Mouse (Mus musculus) midbrain, embryonic 15.5 days (tissue): ENCODE data around the gene Nck2. TPM values are rescaled to one million over a fixed set of nuclear protein-coding genes. Genes with fewer than 3 reads are reported as not detected.
A peak's percentile ranks its signal among the peaks of the same experiment; 100 is the strongest.
"Not testable (repeated sequence)": the region's sequence is repeated elsewhere in the genome, so short reads cannot be mapped to it uniquely, and the experiment has no call there.

Experiments
- ATAC-seq: fragments of 200-750 bp; cut with Nextera tagmentation; replicated peaks from 2 replicates; pipeline ENCODE4 v1.8.0; 2017; ENCODE audit warnings: moderate TSS enrichment
- H3K27ac ChIP-seq: fragments of 300-500 bp; sonication (generic); 2 replicates; pipeline ENCODE4 v1.5.1; 2015; ENCODE audit warnings: mild to moderate bottlenecking, inconsistent platforms
- H3K27me3 ChIP-seq: fragments of 300-500 bp; sonication (generic); replicated peaks from 2 replicates; pipeline ENCODE4 v1.6.1; 2015; ENCODE audit warnings: inconsistent platforms
- H3K36me3 ChIP-seq: fragments of 300-500 bp; sonication (generic); replicated peaks from 2 replicates; pipeline ENCODE4 v1.6.1; 2015; ENCODE audit warnings: inconsistent platforms
- H3K4me1 ChIP-seq: fragments of 300-500 bp; sonication (generic); 2 replicates; pipeline ENCODE4 v1.6.1; 2015; ENCODE audit warnings: inconsistent platforms
- H3K4me2 ChIP-seq: fragments of 300-500 bp; sonication (generic); 2 replicates; pipeline ENCODE4 v1.6.1; 2015; ENCODE audit warnings: inconsistent platforms, mild to moderate bottlenecking, moderate library complexity
- H3K4me3 ChIP-seq: fragments of 300-500 bp; sonication (generic); 2 replicates; pipeline ENCODE4 v1.5.1; 2015; ENCODE audit warnings: mild to moderate bottlenecking, inconsistent platforms
- H3K9ac ChIP-seq: fragments of 300-500 bp; sonication (generic); 2 replicates; pipeline ENCODE4 v1.6.1; 2015; ENCODE audit warnings: mild to moderate bottlenecking, inconsistent platforms
- H3K9me3 ChIP-seq: fragments of 300-500 bp; sonication (generic); 2 replicates; pipeline ENCODE4 v1.6.1; 2016; ENCODE audit warnings: inconsistent platforms
- WGBS: fragments of 180-500 bp; shearing (Covaris S2); methylation state at CpG from one replicate; pipeline ENCODE4 v1.1.7; 2015; ENCODE audit warnings: mixed read lengths; 5-methylcytosine and 5-hydroxymethylcytosine counted together
- polyA plus RNA-seq: library from polyadenylated mRNA; unstranded; fragments of >200 nt; fragmentation: Nextera tagmentation; extraction: Ambion mirVana; gene quantifications from 2 replicates; pipeline ENCODE4 v1.2.1, GENCODE M21; 2015

The Nck2 gene
- polyA plus RNA-seq, 1 experiment from 2014 or later, result 35.5 TPM

DNA sequence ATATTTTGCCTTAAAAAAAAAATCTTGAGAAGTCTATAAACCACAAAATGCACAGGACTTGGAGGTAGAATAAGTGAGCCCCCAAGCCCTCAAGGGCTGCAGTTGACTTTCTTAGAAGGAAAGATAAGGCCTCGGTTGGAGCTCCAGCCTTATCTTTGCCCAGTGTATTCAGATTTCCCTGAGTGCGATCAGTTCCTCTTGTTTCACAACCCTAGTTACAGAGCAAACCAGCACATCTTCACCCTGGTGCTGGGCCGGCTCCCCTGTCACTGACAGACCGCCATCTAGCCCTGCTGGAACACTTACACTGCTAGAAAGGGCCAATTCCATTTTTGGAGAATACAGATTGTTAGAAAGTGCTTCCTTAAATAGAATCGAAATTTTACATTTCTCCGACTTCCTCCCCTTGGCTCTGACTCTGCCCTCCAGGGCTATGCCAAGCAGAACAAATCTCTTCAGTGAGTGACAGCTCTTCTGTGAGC, 91.2 kb downstream of the Nck2 start:
- H3K4me3 ChIP-seq, result no peak overlapping the region
- ATAC-seq, result peak; percentile 49; the same call in 1 of the 2 replicates
- H3K36me3 ChIP-seq, result no peaks in the 10 kb centered on the region
- 70% methylated on average over 6 of the region's 6 CpGs for WGBS
- H3K9me3 ChIP-seq, result no peaks in the 10 kb centered on the region
- H3K27ac ChIP-seq, result peak overlapping the region; percentile 20; the same call in 1 of the 2 replicates
- H3K9ac ChIP-seq, result no peak overlapping the region
- no peak overlapping the region for H3K4me2 ChIP-seq
- peaks cover 12% of the 10 kb centered on the region for H3K4me1 ChIP-seq
- no peaks in the 10 kb centered on the region for H3K27me3 ChIP-seq

DNA sequence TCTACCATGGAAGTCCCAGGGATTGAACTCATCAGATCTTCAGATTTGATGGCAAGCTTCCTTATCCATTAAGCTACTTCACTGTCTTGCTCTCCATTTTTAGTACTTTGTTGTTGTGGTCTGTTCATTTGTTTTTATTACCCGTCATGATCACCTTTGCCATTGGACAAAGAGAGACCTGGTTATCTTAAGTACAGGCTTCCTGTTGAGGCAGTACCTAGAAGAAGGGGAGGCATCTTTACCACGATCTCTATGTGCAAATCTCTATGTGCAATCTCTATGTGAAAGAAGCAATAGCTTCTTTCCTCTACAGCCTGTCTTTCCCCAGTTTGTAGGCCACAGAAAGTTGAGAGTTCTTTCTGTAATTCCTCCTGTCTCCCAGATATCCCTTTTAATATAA, 91.9 kb downstream of the Nck2 start:
- Histone ChIP-seq H3K4me3 (no peak overlapping the region), H3K4me2 (no peak overlapping the region), H3K27me3 (no peaks in the 10 kb centered on the region), H3K9ac (no peak overlapping the region), H3K9me3 (no peaks in the 10 kb centered on the region), H3K4me1 (peaks cover 9% of the 10 kb centered on the region), H3K27ac (no peak overlapping the region), H3K36me3 (no peaks in the 10 kb centered on the region)
- ATAC-seq, result no peak
- 92% methylated on average over 2 of the region's 2 CpGs for WGBS

DNA sequence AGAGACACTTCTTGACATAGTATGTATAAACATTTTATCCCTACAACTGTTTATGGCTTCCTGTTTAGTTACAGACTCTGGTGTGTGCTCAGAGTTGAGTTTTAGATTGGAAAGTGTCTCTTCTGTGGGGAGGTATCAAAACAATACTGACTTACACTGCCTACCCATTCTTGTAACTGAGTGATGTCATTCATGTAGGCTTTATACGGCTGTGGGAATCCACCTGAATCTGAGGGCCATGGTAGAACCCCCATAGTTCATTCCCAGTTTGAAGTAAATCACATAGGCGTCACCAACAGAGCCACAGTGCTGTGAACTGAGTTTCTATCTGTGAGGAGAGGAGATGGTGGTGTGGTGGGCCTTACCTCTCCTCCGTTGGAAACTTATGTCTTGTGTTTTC, 92.6 kb downstream of the Nck2 start:
- H3K27me3 ChIP-seq, result no peaks in the 10 kb centered on the region
- no peak overlapping the region for H3K4me3 ChIP-seq
- WGBS, result 92% methylated on average over 3 of the region's 3 CpGs
- H3K9me3 ChIP-seq, result no peaks in the 10 kb centered on the region
- no peak for ATAC-seq
- no peak overlapping the region for H3K4me2 ChIP-seq
- H3K27ac ChIP-seq, result no peak overlapping the region
- no peaks in the 10 kb centered on the region for H3K36me3 ChIP-seq
- H3K4me1 ChIP-seq, result peaks cover 7% of the 10 kb centered on the region
- no peak overlapping the region for H3K9ac ChIP-seq

DNA sequence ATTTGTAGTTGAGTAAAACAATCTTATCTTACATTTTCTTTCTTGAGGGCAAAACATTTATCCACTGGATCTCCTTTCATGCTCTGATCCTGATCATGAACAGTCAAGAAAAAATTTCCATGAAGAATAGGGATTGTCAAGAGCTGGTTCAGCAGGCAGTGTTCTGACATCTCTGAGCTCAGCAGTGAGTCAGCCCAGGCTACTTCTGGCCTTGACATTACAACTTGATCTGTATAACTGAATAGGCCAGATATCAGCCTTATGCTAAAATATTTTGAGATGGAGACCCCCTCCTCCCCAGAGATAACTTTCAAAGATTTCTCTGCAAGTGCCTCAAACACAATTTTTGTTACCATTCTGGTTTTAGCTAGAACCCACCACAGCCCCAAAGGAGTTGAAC, 93.1 kb downstream of the Nck2 start:
- no peaks in the 10 kb centered on the region for H3K27me3 ChIP-seq
- H3K9me3 ChIP-seq, result no peaks in the 10 kb centered on the region
- H3K4me2 ChIP-seq, result no peak overlapping the region
- H3K9ac ChIP-seq, result no peak overlapping the region
- H3K4me3 ChIP-seq, result no peak overlapping the region
- no peaks in the 10 kb centered on the region for H3K36me3 ChIP-seq
- ATAC-seq, result no peak
- H3K27ac ChIP-seq, result no peak overlapping the region
- peaks cover 7% of the 10 kb centered on the region for H3K4me1 ChIP-seq

DNA sequence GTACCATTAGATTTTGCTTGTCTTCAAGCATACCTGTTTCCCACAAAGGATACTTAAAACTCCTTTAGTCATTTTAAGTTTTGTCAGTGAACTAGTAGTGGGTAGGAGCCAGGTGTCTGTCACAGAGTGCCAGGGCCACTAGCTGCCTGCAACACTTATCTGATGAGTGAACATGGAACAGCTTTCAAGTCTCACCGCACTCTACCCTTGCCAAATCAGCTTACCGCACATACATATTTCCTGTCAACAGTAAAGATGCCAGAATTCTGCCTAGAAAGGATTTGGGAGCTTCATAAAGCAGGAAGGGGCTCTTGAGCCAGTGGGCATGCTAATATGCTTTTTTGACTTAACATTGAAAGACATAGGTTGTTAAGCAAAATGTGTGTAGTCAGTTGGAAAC, 94.3 kb downstream of the Nck2 start:
- Histone ChIP-seq H3K27me3 (no peaks in the 10 kb centered on the region), H3K4me1 (peaks cover 7% of the 10 kb centered on the region), H3K27ac (no peak overlapping the region), H3K9me3 (no peaks in the 10 kb centered on the region), H3K9ac (no peak overlapping the region), H3K36me3 (no peaks in the 10 kb centered on the region), H3K4me2 (no peak overlapping the region), H3K4me3 (no peak overlapping the region)
- WGBS, result 93% methylated on average over 2 of the region's 2 CpGs
- ATAC-seq, result no peak

DNA sequence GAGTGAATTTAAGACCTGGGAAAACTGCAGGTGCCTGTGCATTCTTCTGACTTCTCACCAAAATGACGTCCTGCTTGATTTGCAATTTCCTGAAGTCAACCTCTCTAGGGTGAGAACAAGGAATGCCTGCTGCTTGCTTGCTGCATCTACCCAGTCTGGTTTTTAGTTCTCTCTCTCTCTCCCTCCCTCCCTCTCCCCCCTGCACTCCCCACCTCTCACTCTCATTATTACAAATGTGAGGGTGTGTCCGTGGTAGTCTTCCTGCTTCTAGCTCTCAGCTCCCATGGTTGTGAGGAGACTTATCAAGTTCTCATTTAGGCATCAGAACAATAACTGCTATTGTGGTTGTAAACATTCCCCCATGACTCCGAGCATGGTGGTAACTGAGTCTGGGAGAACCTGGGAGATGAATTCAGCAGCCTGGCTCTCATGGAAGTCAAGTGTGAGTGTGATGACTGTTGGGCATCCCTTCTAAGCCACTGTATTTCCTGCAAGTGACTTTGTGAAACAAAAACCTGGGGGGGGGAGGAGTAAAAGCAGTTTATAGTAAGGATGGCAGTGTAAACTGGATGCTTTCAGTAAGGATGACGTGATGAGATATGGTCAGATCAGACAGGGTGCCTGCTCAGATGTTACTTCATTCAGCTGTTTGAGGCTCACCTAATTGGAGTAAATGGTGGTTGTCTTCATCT, 95.5 kb downstream of the Nck2 start:
- H3K27me3 ChIP-seq, result no peaks in the 10 kb centered on the region
- H3K9me3 ChIP-seq, result no peaks in the 10 kb centered on the region
- H3K27ac ChIP-seq, result no peak overlapping the region
- peaks cover 7% of the 10 kb centered on the region for H3K4me1 ChIP-seq
- H3K36me3 ChIP-seq, result no peaks in the 10 kb centered on the region
- H3K4me2 ChIP-seq, result no peak overlapping the region
- WGBS, result 83% methylated on average over 4 of the region's 4 CpGs
- H3K4me3 ChIP-seq, result no peak overlapping the region
- no peak for ATAC-seq
- no peak overlapping the region for H3K9ac ChIP-seq

DNA sequence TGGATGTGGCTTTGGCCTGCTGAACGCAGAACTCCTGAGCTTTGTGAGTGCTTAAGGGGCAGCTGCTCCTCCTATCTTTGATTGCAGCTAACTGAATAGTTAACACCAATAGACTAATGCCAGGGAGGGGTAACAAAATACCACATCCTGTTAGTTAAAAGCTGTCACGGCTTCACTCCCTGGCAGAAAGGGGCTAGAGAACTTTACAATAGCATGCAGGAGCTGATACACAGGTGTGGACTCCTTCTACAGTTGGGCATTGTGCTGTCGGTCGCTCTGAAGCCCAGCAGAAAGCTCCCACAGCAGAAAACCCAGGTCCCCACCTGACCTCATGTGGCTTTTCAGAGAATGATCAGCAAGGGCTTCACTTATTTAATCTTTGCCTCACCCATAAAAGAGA, 98.0 kb downstream of the Nck2 start:
- Histone ChIP-seq H3K36me3 (no peaks in the 10 kb centered on the region), H3K9me3 (no peaks in the 10 kb centered on the region), H3K4me2 (no peak overlapping the region), H3K4me3 (no peak overlapping the region), H3K27ac (no peak overlapping the region), H3K27me3 (no peaks in the 10 kb centered on the region), H3K4me1 (no peaks in the 10 kb centered on the region), H3K9ac (no peak overlapping the region)
- WGBS, result 49% methylated on average over 4 of the region's 4 CpGs
- no peak for ATAC-seq

DNA sequence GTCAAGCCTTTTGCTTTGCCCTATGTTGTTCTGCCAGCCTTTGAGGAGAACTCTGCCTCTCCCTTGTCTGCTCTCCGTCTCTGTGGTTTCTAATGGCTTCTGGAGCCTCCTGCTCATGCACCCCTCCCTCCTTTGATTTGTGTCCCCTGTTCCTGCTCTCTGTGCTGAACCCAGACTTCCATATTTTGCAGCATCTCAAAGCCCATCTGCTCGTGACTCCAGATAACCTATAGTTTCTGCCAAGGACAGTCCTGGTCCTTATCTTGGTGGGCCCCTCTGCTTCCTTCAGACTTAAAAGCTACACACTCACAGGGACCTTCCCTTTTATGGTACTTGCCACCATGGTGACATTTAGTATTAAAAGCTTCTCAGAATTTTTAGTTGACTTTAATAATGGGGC, 103.3 kb downstream of the Nck2 start:
- ATAC-seq, result no peak
- Histone ChIP-seq H3K4me3 (no peak overlapping the region), H3K27me3 (no peaks in the 10 kb centered on the region), H3K27ac (no peak overlapping the region), H3K4me2 (no peak overlapping the region), H3K9ac (no peak overlapping the region), H3K9me3 (no peaks in the 10 kb centered on the region), H3K4me1 (no peaks in the 10 kb centered on the region), H3K36me3 (no peaks in the 10 kb centered on the region)
- WGBS, result 95% methylated on average over 2 of the region's 2 CpGs

DNA sequence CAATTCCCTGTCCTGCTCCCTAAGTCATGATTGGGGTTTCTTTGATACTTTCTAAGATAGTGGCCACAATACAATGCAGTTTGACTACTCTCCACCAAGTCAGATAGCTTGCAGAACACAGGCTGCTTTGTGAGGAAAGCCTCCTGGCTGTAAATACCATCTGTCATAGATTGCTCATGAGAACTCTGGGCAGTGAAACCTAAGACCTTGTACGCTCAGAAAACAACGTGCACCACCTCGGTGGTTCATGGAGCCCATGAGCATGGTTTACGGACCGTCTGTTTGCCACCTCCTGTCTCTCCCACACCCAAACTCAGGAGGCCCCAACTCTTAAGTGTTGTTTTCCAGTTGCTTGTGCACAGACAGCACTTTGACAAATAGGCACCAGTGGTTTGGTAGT, 104.4 kb downstream of the Nck2 start:
- Histone ChIP-seq H3K9me3 (no peaks in the 10 kb centered on the region), H3K4me2 (no peak overlapping the region), H3K4me3 (no peak overlapping the region), H3K27ac (no peak overlapping the region), H3K9ac (no peak overlapping the region), H3K36me3 (no peaks in the 10 kb centered on the region), H3K27me3 (no peaks in the 10 kb centered on the region), H3K4me1 (no peaks in the 10 kb centered on the region)
- 92% methylated on average over 5 of the region's 5 CpGs for WGBS
- ATAC-seq, result no peak

DNA sequence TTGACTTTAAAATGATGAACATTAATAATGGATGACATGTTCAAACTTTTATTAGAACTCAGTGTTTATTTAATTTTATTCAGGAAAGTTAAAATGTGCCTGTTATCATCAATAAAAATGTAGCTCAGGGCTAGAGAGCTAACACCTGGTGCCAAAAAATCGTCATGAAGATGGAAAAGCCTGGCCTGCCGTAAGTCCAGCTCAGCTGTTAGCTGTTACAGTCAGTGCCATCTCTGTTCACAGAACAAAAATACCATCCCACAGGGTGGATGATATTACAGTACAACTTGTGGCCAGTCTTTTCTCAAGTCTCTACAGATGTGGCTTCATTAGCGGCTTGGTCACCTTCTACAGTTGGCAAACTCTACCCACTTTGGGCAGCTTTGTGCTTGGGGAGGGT, 106.1 kb downstream of the Nck2 start:
- no peak for ATAC-seq
- Histone ChIP-seq H3K9ac (no peak overlapping the region), H3K27me3 (no peaks in the 10 kb centered on the region), H3K4me1 (no peaks in the 10 kb centered on the region), H3K4me3 (no peak overlapping the region), H3K9me3 (no peaks in the 10 kb centered on the region), H3K36me3 (no peaks in the 10 kb centered on the region), H3K4me2 (no peak overlapping the region), H3K27ac (no peak overlapping the region)
- WGBS, result 85% methylated on average over 3 of the region's 3 CpGs

DNA sequence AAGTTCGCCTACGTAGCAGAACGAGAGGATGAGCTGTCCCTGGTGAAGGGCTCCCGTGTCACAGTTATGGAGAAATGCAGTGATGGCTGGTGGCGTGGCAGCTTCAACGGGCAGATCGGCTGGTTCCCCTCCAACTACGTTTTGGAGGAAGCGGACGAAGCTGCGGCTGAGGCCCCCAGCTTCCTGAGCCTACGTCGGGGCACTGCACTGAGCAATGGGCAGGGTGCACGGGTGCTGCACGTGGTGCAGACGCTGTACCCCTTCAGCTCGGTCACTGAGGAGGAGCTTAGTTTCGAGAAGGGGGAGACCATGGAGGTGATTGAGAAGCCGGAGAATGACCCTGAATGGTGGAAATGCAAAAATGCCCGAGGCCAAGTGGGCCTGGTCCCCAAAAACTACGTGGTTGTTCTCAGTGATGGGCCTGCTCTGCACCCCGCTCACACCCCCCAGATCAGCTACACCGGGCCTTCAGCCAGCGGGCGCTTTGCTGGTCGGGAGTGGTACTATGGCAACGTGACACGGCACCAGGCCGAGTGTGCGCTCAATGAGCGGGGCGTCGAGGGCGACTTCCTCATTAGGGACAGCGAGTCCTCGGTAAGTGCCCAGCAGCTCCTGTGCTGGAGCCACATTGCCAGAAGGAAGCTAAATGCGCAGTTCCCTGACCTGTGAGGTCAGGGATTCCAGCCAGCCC, 109.8 kb downstream of the Nck2 start:
- peak; percentile 15; the same call in 1 of the 2 replicates for ATAC-seq
- not testable (repeated sequence) for H3K4me3 ChIP-seq, H3K4me2 ChIP-seq, H3K9ac ChIP-seq, H3K27ac ChIP-seq, H3K9me3 ChIP-seq, H3K36me3 ChIP-seq, H3K4me1 ChIP-seq, H3K27me3 ChIP-seq
- WGBS, result 94% methylated on average over 37 of the region's 37 CpGs

DNA sequence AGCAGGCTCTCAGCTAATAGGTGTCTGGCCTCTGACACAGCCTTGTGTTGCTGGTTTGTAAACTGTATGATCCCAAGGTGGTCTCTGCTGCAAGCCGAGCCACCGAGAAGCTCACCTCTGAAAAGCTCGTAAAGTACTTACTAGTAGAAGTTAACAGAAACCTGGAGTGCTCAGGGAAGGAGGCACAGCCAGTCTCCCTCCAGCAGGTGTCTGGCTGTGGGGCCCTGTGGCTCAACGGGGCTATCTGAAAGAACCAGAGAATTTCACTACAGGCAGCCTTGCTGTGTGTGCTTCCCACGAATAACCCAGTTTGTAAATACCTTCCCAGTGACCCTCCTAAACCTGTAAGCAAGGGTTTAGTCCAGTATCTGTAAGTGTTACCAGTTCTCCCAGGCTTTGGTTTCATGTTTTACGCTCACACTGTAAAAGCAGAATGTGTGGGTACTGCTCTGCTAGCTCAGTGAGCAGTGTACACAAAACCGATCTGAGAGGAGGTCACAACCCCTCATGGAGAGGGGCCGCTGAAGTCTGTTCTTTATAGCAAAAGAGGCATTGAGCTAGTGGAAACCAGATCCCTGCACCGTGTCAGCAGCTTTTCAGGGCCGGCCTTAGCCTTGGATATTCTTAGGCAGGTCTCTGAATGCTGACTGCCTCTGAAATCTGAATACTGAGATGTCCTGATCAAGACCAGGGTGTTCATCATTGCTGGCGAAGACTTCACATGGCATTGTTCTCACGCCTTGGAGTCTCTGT, 111.0 kb downstream of the Nck2 start:
- no peaks in the 10 kb centered on the region for H3K27me3 ChIP-seq
- H3K4me2 ChIP-seq, result no peak overlapping the region
- 62% methylated on average over 12 of the region's 12 CpGs for WGBS
- 0 out of 2 replicates have a peak, but pooled peaks have one; percentile 5 for ATAC-seq
- no peaks in the 10 kb centered on the region for H3K36me3 ChIP-seq
- H3K4me1 ChIP-seq, result no peaks in the 10 kb centered on the region
- no peaks in the 10 kb centered on the region for H3K9me3 ChIP-seq
- no peak overlapping the region for H3K9ac ChIP-seq
- no peak overlapping the region for H3K27ac ChIP-seq
- no peak overlapping the region for H3K4me3 ChIP-seq
